Mouse (Mus musculus) stomach, postnatal 0 days (tissue): ENCODE data around the gene Wwox.

ENCODE experiments used
- CTCF ChIP-seq: IDR thresholded peaks from 2 replicates; pipeline ENCODE4 v1.5.1; 2016; ENCODE audit warnings: antibody characterized with exemption, low read depth, mild to moderate bottlenecking, moderate library complexity
- EP300 ChIP-seq: optimal IDR thresholded peaks from 2 replicates; pipeline ENCODE3; 2016; ENCODE audit warnings: antibody characterized with exemption

- TF ChIP-seq EP300 = no peak
- no peak for TF ChIP-seq CTCF
Observed at GRCm38 (mm10) chr8:114773461-114774414, 334.3 kb downstream of the Wwox start.
